Mouse (Mus musculus) neural tube, embryonic 11.5 days (tissue): ENCODE measurements around the gene Osbpl6. TPM values are rescaled to one million over a fixed set of nuclear protein-coding genes. Genes with fewer than 3 reads are reported as not detected.

Source experiments
- ATAC-seq: fragments of 200-750 bp; cut with Nextera tagmentation; 2 replicates; pipeline ENCODE4 v1.8.0; 2017; ENCODE audit warnings: moderate number of reproducible peaks, mild to moderate bottlenecking, moderate TSS enrichment, moderate library complexity; ENCODE audit not compliant: insufficient read depth, low FRiP score, low TSS enrichment
- DNase-seq: peaks from one replicate; pipeline ENCODE4 v3.0.0-alpha.2; 2015; ENCODE audit warnings: low spot score
- H3K27ac ChIP-seq: fragments of 300-500 bp; sonication (generic); 2 replicates; pipeline ENCODE4 v1.5.1; 2014; ENCODE audit warnings: low read depth, mild to moderate bottlenecking, low read length
- H3K27me3 ChIP-seq: fragments of 300-500 bp; sonication (generic); 2 replicates; pipeline ENCODE4 v1.6.1; 2014; ENCODE audit warnings: mild to moderate bottlenecking, low read length, mixed read lengths; ENCODE audit not compliant: control insufficient read depth, insufficient read depth
- H3K36me3 ChIP-seq: fragments of 300-500 bp; sonication (generic); 2 replicates; pipeline ENCODE4 v1.6.1; 2014; ENCODE audit warnings: mild to moderate bottlenecking, low read length, moderate library complexity, mixed read lengths; ENCODE audit not compliant: control insufficient read depth, insufficient read depth
- H3K4me1 ChIP-seq: fragments of 300-500 bp; sonication (generic); 2 replicates; pipeline ENCODE4 v1.6.1; 2014; ENCODE audit warnings: low read length, mixed read lengths; ENCODE audit not compliant: control insufficient read depth, insufficient read depth
- H3K4me2 ChIP-seq: fragments of 300-500 bp; sonication (generic); 2 replicates; pipeline ENCODE4 v1.6.1; 2014; ENCODE audit warnings: low read depth, mild to moderate bottlenecking, moderate library complexity
- H3K4me3 ChIP-seq: fragments of 300-500 bp; sonication (generic); 2 replicates; pipeline ENCODE4 v1.5.1; 2014; ENCODE audit warnings: low read depth, low read length
- H3K9ac ChIP-seq: fragments of 300-500 bp; sonication (generic); 2 replicates; pipeline ENCODE4 v1.6.1; 2014; ENCODE audit warnings: mild to moderate bottlenecking, low read length
- H3K9me3 ChIP-seq: fragments of 300-500 bp; sonication (generic); 2 replicates; pipeline ENCODE4 v1.6.1; 2016; ENCODE audit warnings: low read length; ENCODE audit not compliant: control insufficient read depth
- WGBS: fragments of 180-500 bp; shearing (Covaris S2); extraction: QIAGEN DNeasy Blood & Tissue Kit; methylation state at CpG from one replicate; pipeline ENCODE4 v1.1.7; 2014; 5-methylcytosine and 5-hydroxymethylcytosine counted together
- polyA plus RNA-seq: library from polyadenylated mRNA; unstranded; fragments of >200 nt; fragmentation: Nextera tagmentation; extraction: Ambion mirVana; gene quantifications from 2 replicates; pipeline ENCODE4 v1.2.1, GENCODE M21; 2014

The Osbpl6 gene
- polyA plus RNA-seq, 1 experiment from 2014 or later, result 20.3 TPM

GRCm38 (mm10) chr2:76370656-76370922, 35.7 kb upstream of the Osbpl6 start:
- H3K27me3 ChIP-seq, result no peaks in the 10 kb centered on the region
- no peak for DNase-seq
- 4% methylated on average over 7 of the region's 7 CpGs for WGBS
- peak overlapping the region; percentile 97 for H3K4me3 ChIP-seq
- H3K27ac ChIP-seq, result no peak overlapping the region
- peaks cover 4% of the 10 kb centered on the region; the same call in 1 of the 2 replicates for H3K4me1 ChIP-seq
- peaks cover 2% of the 10 kb centered on the region; the same call in 1 of the 2 replicates for H3K36me3 ChIP-seq
- H3K9me3 ChIP-seq, result no peaks in the 10 kb centered on the region
- ATAC-seq, result no peak
- peak overlapping the region; percentile 92 for H3K9ac ChIP-seq
- peak overlapping the region; percentile 84 for H3K4me2 ChIP-seq

GRCm38 (mm10) chr2:76372244-76372643, 34.1 kb upstream of the Osbpl6 start:
- Histone ChIP-seq H3K27me3 (no peaks in the 10 kb centered on the region), H3K36me3 (peaks cover 2% of the 10 kb centered on the region; the same call in 1 of the 2 replicates), H3K27ac (no peak overlapping the region), H3K4me2 (no peak overlapping the region), H3K9ac (no peak overlapping the region), H3K4me3 (no peak overlapping the region), H3K4me1 (peaks cover 4% of the 10 kb centered on the region; the same call in 1 of the 2 replicates), H3K9me3 (no peaks in the 10 kb centered on the region)
- no peak for DNase-seq
- no peak for ATAC-seq
- 90% methylated on average over 4 of the region's 4 CpGs for WGBS

- Histone ChIP-seq H3K36me3 (peaks cover 7% of the 10 kb centered on the region), H3K4me2 (no peak overlapping the region), H3K27me3 (no peaks in the 10 kb centered on the region), H3K4me1 (peaks cover 4% of the 10 kb centered on the region; the same call in 1 of the 2 replicates), H3K4me3 (no peak overlapping the region), H3K9ac (no peak overlapping the region), H3K9me3 (no peaks in the 10 kb centered on the region), H3K27ac (no peak overlapping the region)
- DNase-seq, result no peak
- 91% methylated on average over 6 of the region's 6 CpGs for WGBS
- ATAC-seq, result no peak
Observed at GRCm38 (mm10) chr2:76374544-76375206, 31.6 kb upstream of the Osbpl6 start.

GRCm38 (mm10) chr2:76378646-76379045, 27.7 kb upstream of the Osbpl6 start:
- H3K9ac ChIP-seq, result no peak overlapping the region
- H3K9me3 ChIP-seq, result no peaks in the 10 kb centered on the region
- no peak overlapping the region for H3K4me3 ChIP-seq
- no peak overlapping the region for H3K4me2 ChIP-seq
- H3K27me3 ChIP-seq, result no peaks in the 10 kb centered on the region
- 94% methylated on average over 19 of the region's 19 CpGs for WGBS
- no peaks in the 10 kb centered on the region for H3K4me1 ChIP-seq
- DNase-seq, result no peak
- no peak for ATAC-seq
- peaks cover 5% of the 10 kb centered on the region for H3K36me3 ChIP-seq
- no peak overlapping the region for H3K27ac ChIP-seq

GRCm38 (mm10) chr2:76386531-76386930, 19.8 kb upstream of the Osbpl6 start:
- ATAC-seq (no peak), DNase-seq (no peak)

GRCm38 (mm10) chr2:76400178-76400577, 6.1 kb upstream of the Osbpl6 start:
- no peak for DNase-seq
- no peak overlapping the region for H3K4me3 ChIP-seq
- no peak overlapping the region for H3K27ac ChIP-seq
- no peaks in the 10 kb centered on the region for H3K9me3 ChIP-seq
- H3K27me3 ChIP-seq, result no peaks in the 10 kb centered on the region
- no peak overlapping the region for H3K9ac ChIP-seq
- no peaks in the 10 kb centered on the region for H3K4me1 ChIP-seq
- no peaks in the 10 kb centered on the region for H3K36me3 ChIP-seq
- H3K4me2 ChIP-seq, result no peak overlapping the region
- ATAC-seq, result no peak

More at GRCm38 (mm10) chr2:76386531-76386930, 19.8 kb upstream of the Osbpl6 start:
- no peak overlapping the region for H3K27ac ChIP-seq
- no peak overlapping the region for H3K9ac ChIP-seq
- H3K4me3 ChIP-seq, result no peak overlapping the region
- H3K9me3 ChIP-seq, result no peaks in the 10 kb centered on the region
- H3K27me3 ChIP-seq, result no peaks in the 10 kb centered on the region
- no peaks in the 10 kb centered on the region; the same call in 1 of the 2 replicates for H3K36me3 ChIP-seq
- H3K4me2 ChIP-seq, result no peak overlapping the region
- H3K4me1 ChIP-seq, result no peaks in the 10 kb centered on the region

- Histone ChIP-seq H3K27me3 (no peaks in the 10 kb centered on the region), H3K9ac (peak overlapping the region; percentile 81), H3K9me3 (no peaks in the 10 kb centered on the region), H3K4me2 (peak overlapping the region; percentile 84), H3K4me1 (no peaks in the 10 kb centered on the region), H3K4me3 (peak overlapping the region; percentile 89), H3K36me3 (no peaks in the 10 kb centered on the region), H3K27ac (peak overlapping the region; percentile 83)
- 5% methylated on average over 15 of the region's 15 CpGs for whole genome bisulfite sequencing
- no peak for DNase-seq
- no peak; the same call in 1 of the 2 replicates for ATAC-seq
Observed at GRCm38 (mm10) chr2:76405596-76406150, 635 bp upstream of the Osbpl6 start.

GRCm38 (mm10) chr2:76406937-76407441, 681 bp downstream of the Osbpl6 start:
- Histone ChIP-seq H3K27me3 (no peaks in the 10 kb centered on the region), H3K4me2 (peak overlapping the region; percentile 84), H3K4me1 (no peaks in the 10 kb centered on the region), H3K36me3 (no peaks in the 10 kb centered on the region), H3K4me3 (peak overlapping the region; percentile 89), H3K9me3 (no peaks in the 10 kb centered on the region), H3K27ac (peak overlapping the region; percentile 83), H3K9ac (peak overlapping the region; percentile 81)
- ATAC-seq, result peak; percentile 72
- peak; percentile 82 for DNase-seq
- WGBS, result under 1% methylated on average over 41 of the region's 49 CpGs

GRCm38 (mm10) chr2:76409526-76409925, 3.2 kb downstream of the Osbpl6 start:
- Histone ChIP-seq H3K27me3 (no peaks in the 10 kb centered on the region), H3K36me3 (no peaks in the 10 kb centered on the region), H3K27ac (no peak overlapping the region), H3K4me1 (no peaks in the 10 kb centered on the region), H3K9ac (no peak overlapping the region), H3K4me3 (no peak overlapping the region), H3K9me3 (no peaks in the 10 kb centered on the region), H3K4me2 (no peak overlapping the region)
- ATAC-seq (no peak), DNase-seq (no peak)
- WGBS, result 62% methylated on average over 1 of the region's 1 CpGs
